Mouse (Mus musculus): Measurements from ENCODE around the gene Lmnb2. TPM values are rescaled to one million over a fixed set of nuclear protein-coding genes. Genes with fewer than 3 reads are reported as not detected.

Gene Lmnb2
- polyA plus RNA-seq, 1 experiment from 2014 or later, result 6.9 TPM

GRCm38 (mm10) chr10:80895697-80896096 lies 22.3 kb downstream of the Lmnb2 start:
- 82% methylated on average over 6 of the region's 6 CpGs for WGBS
- no peak for ATAC-seq

GRCm38 (mm10) chr10:80895100-80895499 lies 22.9 kb downstream of the Lmnb2 start:
- 79% methylated on average over 7 of the region's 7 CpGs for WGBS

More at GRCm38 (mm10) chr10:80895697-80896096, 22.3 kb downstream of the Lmnb2 start:
- peaks cover 7% of the 10 kb centered on the region for H3K4me1 ChIP-seq (ENCODE audit: insufficient read depth, low read depth, low read length)
- H3K9me3 ChIP-seq (ENCODE audit: low read length), result no peaks in the 10 kb centered on the region
- H3K27ac ChIP-seq (ENCODE audit: low read length), result no peak overlapping the region
- no peak overlapping the region for H3K4me3 ChIP-seq (ENCODE audit: low read depth, low read length)
- no peak overlapping the region for H3K9ac ChIP-seq (replicated peaks; ENCODE audit: low read depth)
- no peak for DNase-seq (ENCODE audit: low spot score)
- no peak for TF ChIP-seq CTCF (IDR thresholded peaks at IDR 0.05)
- no peak for TF ChIP-seq EP300 (IDR thresholded peaks at IDR 0.05)
- no peaks in the 10 kb centered on the region for H3K27me3 ChIP-seq (replicated peaks; ENCODE audit: insufficient read depth, low read length)
- no peak overlapping the region for H3K4me2 ChIP-seq (replicated peaks; ENCODE audit: low read depth, low read length)
- H3K36me3 ChIP-seq (ENCODE audit: insufficient read depth, low read length), result no peaks in the 10 kb centered on the region

GRCm38 (mm10) chr10:80887181-80887580 lies 30.9 kb downstream of the Lmnb2 start:
- Histone ChIP-seq H3K4me1 (ENCODE audit: insufficient read depth, low read depth, low read length) (no peaks in the 10 kb centered on the region), H3K27me3 (replicated peaks; ENCODE audit: insufficient read depth, low read length) (no peaks in the 10 kb centered on the region), H3K4me2 (replicated peaks; ENCODE audit: low read depth, low read length) (no peak overlapping the region), H3K4me3 (ENCODE audit: low read depth, low read length) (no peak overlapping the region), H3K9me3 (ENCODE audit: low read length) (no peaks in the 10 kb centered on the region), H3K9ac (replicated peaks; ENCODE audit: low read depth) (no peak overlapping the region), H3K36me3 (ENCODE audit: insufficient read depth, low read length) (no peaks in the 10 kb centered on the region), H3K27ac (ENCODE audit: low read length) (no peak overlapping the region)
- peak; percentile 48 for DNase-seq (ENCODE audit: low spot score)
- ATAC-seq, result no peak
- WGBS, result 27% methylated on average over 10 of the region's 11 CpGs
- TF ChIP-seq EP300 (IDR thresholded peaks at IDR 0.05) (no peak), CTCF (IDR thresholded peaks at IDR 0.05) (no peak)

More at GRCm38 (mm10) chr10:80895100-80895499, 22.9 kb downstream of the Lmnb2 start:
- DNase-seq (ENCODE audit: low spot score), result no peak
- Histone ChIP-seq H3K4me2 (replicated peaks; ENCODE audit: low read depth, low read length) (no peak overlapping the region), H3K4me1 (ENCODE audit: insufficient read depth, low read depth, low read length) (peaks cover 7% of the 10 kb centered on the region), H3K27me3 (replicated peaks; ENCODE audit: insufficient read depth, low read length) (no peaks in the 10 kb centered on the region), H3K9me3 (ENCODE audit: low read length) (no peaks in the 10 kb centered on the region), H3K27ac (ENCODE audit: low read length) (no peak overlapping the region), H3K9ac (replicated peaks; ENCODE audit: low read depth) (no peak overlapping the region), H3K4me3 (ENCODE audit: low read depth, low read length) (no peak overlapping the region), H3K36me3 (ENCODE audit: insufficient read depth, low read length) (no peaks in the 10 kb centered on the region)
- no peak for ATAC-seq
- TF ChIP-seq CTCF (IDR thresholded peaks at IDR 0.05), result no peak
- no peak for TF ChIP-seq EP300 (IDR thresholded peaks at IDR 0.05)

- no peak overlapping the region for H3K27ac ChIP-seq (ENCODE audit: low read length)
- ATAC-seq (peak; percentile 41; the same call in 1 of the 2 replicates), DNase-seq (ENCODE audit: low spot score) (peak; percentile 62)
- TF ChIP-seq EP300 (IDR thresholded peaks at IDR 0.05), result no peak
- TF ChIP-seq CTCF (IDR thresholded peaks at IDR 0.05), result peak; percentile 85
- no peak overlapping the region for H3K9ac ChIP-seq (replicated peaks; ENCODE audit: low read depth)
- H3K9me3 ChIP-seq (ENCODE audit: low read length), result no peaks in the 10 kb centered on the region
- H3K36me3 ChIP-seq (ENCODE audit: insufficient read depth, low read length), result no peaks in the 10 kb centered on the region
- no peaks in the 10 kb centered on the region for H3K4me1 ChIP-seq (ENCODE audit: insufficient read depth, low read depth, low read length)
- H3K4me3 ChIP-seq (ENCODE audit: low read depth, low read length), result no peak overlapping the region
- 20% methylated on average over 10 of the region's 10 CpGs for WGBS
- no peaks in the 10 kb centered on the region for H3K27me3 ChIP-seq (replicated peaks; ENCODE audit: insufficient read depth, low read length)
- H3K4me2 ChIP-seq (replicated peaks; ENCODE audit: low read depth, low read length), result no peak overlapping the region
These were observed 36.7 kb downstream of the Lmnb2 start for GRCm38 (mm10) chr10:80881301-80881700.

GRCm38 (mm10) chr10:80880901-80881300 lies 37.1 kb downstream of the Lmnb2 start:
- Histone ChIP-seq H3K36me3 (ENCODE audit: insufficient read depth, low read length) (no peaks in the 10 kb centered on the region), H3K27me3 (replicated peaks; ENCODE audit: insufficient read depth, low read length) (no peaks in the 10 kb centered on the region), H3K4me3 (ENCODE audit: low read depth, low read length) (no peak overlapping the region), H3K9me3 (ENCODE audit: low read length) (no peaks in the 10 kb centered on the region), H3K9ac (replicated peaks; ENCODE audit: low read depth) (no peak overlapping the region), H3K27ac (ENCODE audit: low read length) (no peak overlapping the region), H3K4me2 (replicated peaks; ENCODE audit: low read depth, low read length) (no peak overlapping the region), H3K4me1 (ENCODE audit: insufficient read depth, low read depth, low read length) (no peaks in the 10 kb centered on the region)
- no peak; the same call in 1 of the 2 replicates for TF ChIP-seq CTCF (IDR thresholded peaks at IDR 0.05)
- no peak for TF ChIP-seq EP300 (IDR thresholded peaks at IDR 0.05)
- WGBS, result 71% methylated on average over 2 of the region's 2 CpGs
- DNase-seq (ENCODE audit: low spot score), result no peak
- no peak for ATAC-seq

GRCm38 (mm10) chr10:80880131-80880641 lies 37.9 kb downstream of the Lmnb2 start:
- H3K4me1 ChIP-seq (ENCODE audit: insufficient read depth, low read depth, low read length), result no peaks in the 10 kb centered on the region
- no peaks in the 10 kb centered on the region for H3K27me3 ChIP-seq (replicated peaks; ENCODE audit: insufficient read depth, low read length)
- H3K36me3 ChIP-seq (ENCODE audit: insufficient read depth, low read length), result no peaks in the 10 kb centered on the region
- peak; percentile 50 for ATAC-seq
- no peak overlapping the region for H3K9ac ChIP-seq (replicated peaks; ENCODE audit: low read depth)
- H3K4me3 ChIP-seq (ENCODE audit: low read depth, low read length), result no peak overlapping the region
- TF ChIP-seq CTCF (IDR thresholded peaks at IDR 0.05) (peak; percentile 86), EP300 (IDR thresholded peaks at IDR 0.05) (no peak)
- 9% methylated on average over 5 of the region's 5 CpGs for WGBS
- no peaks in the 10 kb centered on the region for H3K9me3 ChIP-seq (ENCODE audit: low read length)
- no peak overlapping the region for H3K27ac ChIP-seq (ENCODE audit: low read length)
- DNase-seq (ENCODE audit: low spot score), result peak; percentile 71
- no peak overlapping the region for H3K4me2 ChIP-seq (replicated peaks; ENCODE audit: low read depth, low read length)

GRCm38 (mm10) chr10:80876594-80876993 lies 41.5 kb downstream of the Lmnb2 start:
- Histone ChIP-seq H3K9ac (replicated peaks; ENCODE audit: low read depth) (no peak overlapping the region), H3K4me1 (ENCODE audit: insufficient read depth, low read depth, low read length) (no peaks in the 10 kb centered on the region), H3K4me3 (ENCODE audit: low read depth, low read length) (no peak overlapping the region), H3K27ac (ENCODE audit: low read length) (no peak overlapping the region), H3K27me3 (replicated peaks; ENCODE audit: insufficient read depth, low read length) (no peaks in the 10 kb centered on the region), H3K4me2 (replicated peaks; ENCODE audit: low read depth, low read length) (no peak overlapping the region), H3K9me3 (ENCODE audit: low read length) (no peaks in the 10 kb centered on the region), H3K36me3 (ENCODE audit: insufficient read depth, low read length) (no peaks in the 10 kb centered on the region)
- ATAC-seq, result no peak
- DNase-seq (ENCODE audit: low spot score), result no peak
- no peak for TF ChIP-seq EP300 (IDR thresholded peaks at IDR 0.05)
- TF ChIP-seq CTCF (IDR thresholded peaks at IDR 0.05), result no peak
- WGBS, result 25% methylated on average over 3 of the region's 3 CpGs

Measured in lung, postnatal 0 days (tissue).